25 mouse cellular contexts compared by ENCODE assay signal in genomic region chr3:36810528-36810927, GRCm38 (mm10). TPM values are rescaled to one million over a fixed set of nuclear protein-coding genes. Genes with fewer than 3 reads are reported as not detected.
DNase-seq lines count a peak whose midpoint lies in the region; ATAC-seq and TF ChIP-seq lines count a peak whose summit lies in the region.
"Had no signal": no experiment of that assay in that cellular context is flagged by ENCODE, and none has a peak within 500 bp of the region (broad histone marks: within the 10 kb centered on the region; RNA-seq: fewer than 3 reads in every experiment).

No protein-coding gene starts in this region.

- peak; percentile 39 for DNase-seq in heart, adult 11 months
- peak; percentile 4 for DNase-seq in kidney, adult 2 months
- DNase-seq in kidney, postnatal 36 days = no peak
- DNase-seq in kidney, adult 8-10 months = no peak
- no peak for DNase-seq in neural tube, embryonic 10.5 days (ENCODE audit: extremely low spot score, low spot score)
- DNase-seq: adrenal gland, adult 8-10 months; adrenal gland, postnatal 25 days; cerebellum, adult 11-12 months; cerebellum, adult 8-10 months; cerebellum, postnatal 10 days; cerebellum, postnatal 36 days; embryo, embryonic 11 days; gastrocnemius, postnatal 25 days; heart, adult 2 months had no signal

- no peak for ATAC-seq in heart, embryonic 12.5 days (ENCODE audit: insufficient number of reproducible peaks, low FRiP score)
- ATAC-seq in kidney, embryonic 16.5 days (ENCODE audit: low FRiP score, low TSS enrichment) = peak; percentile 73; the same call in 1 of the 2 replicates
- peak; percentile 63 for ATAC-seq in neural tube, embryonic 14.5 days (ENCODE audit: low read depth)
- ATAC-seq: activated CD4-positive, CD25-positive, alpha-beta regulatory T cell, adult 4 months; forebrain, embryonic 15.5 days had no signal

- no peak overlapping the region for H3K4me3 ChIP-seq in heart, embryonic 12.5 days
- no peak overlapping the region for H3K4me3 ChIP-seq in kidney, adult 2 months (ENCODE audit: insufficient read depth, low read depth, low read length)
- no peak overlapping the region for H3K4me3 ChIP-seq in kidney, embryonic 16.5 days (ENCODE audit: low read length)
- no peak overlapping the region for H3K4me3 ChIP-seq in neural tube, embryonic 14.5 days (ENCODE audit: low read depth, low read length)
- H3K4me3 ChIP-seq: embryonic facial prominence, embryonic 10.5 days; embryonic facial prominence, embryonic 13.5 days; erythroblast, embryonic 14.5 days; forebrain, embryonic 12.5 days; forebrain, embryonic 15.5 days; heart, adult 2 months; heart, embryonic 10.5 days; hindbrain, embryonic 13.5 days had no signal

- H3K36me3 ChIP-seq in heart, embryonic 12.5 days = no peaks in the 10 kb centered on the region
- H3K36me3 ChIP-seq in kidney, adult 2 months (ENCODE audit: control insufficient read depth, insufficient read depth, low read length) = no peaks in the 10 kb centered on the region
- H3K36me3 ChIP-seq in kidney, embryonic 16.5 days (ENCODE audit: insufficient read depth, low read length) = no peaks in the 10 kb centered on the region
- no peaks in the 10 kb centered on the region for H3K36me3 ChIP-seq in neural tube, embryonic 14.5 days (ENCODE audit: control insufficient read depth, insufficient read depth, low read length)
- H3K36me3 ChIP-seq: embryonic facial prominence, embryonic 10.5 days; embryonic facial prominence, embryonic 13.5 days; forebrain, embryonic 12.5 days; forebrain, embryonic 15.5 days; heart, embryonic 10.5 days; hindbrain, embryonic 13.5 days had no signal

- TF ChIP-seq POLR2A in kidney, adult 2 months (IDR thresholded peaks at IDR 0.05; ENCODE audit: low read depth, low read length) = no peak

- no peaks in the 10 kb centered on the region for H3K27me3 ChIP-seq in heart, embryonic 12.5 days (replicated peaks)
- H3K27me3 ChIP-seq in kidney, adult 2 months (replicated peaks; ENCODE audit: control insufficient read depth, insufficient read depth, low read length) = no peaks in the 10 kb centered on the region
- H3K27me3 ChIP-seq in kidney, embryonic 16.5 days (ENCODE audit: insufficient read depth, low read length) = no peaks in the 10 kb centered on the region
- no peaks in the 10 kb centered on the region for H3K27me3 ChIP-seq in neural tube, embryonic 14.5 days (ENCODE audit: control insufficient read depth, insufficient read depth, low read length)
- H3K27me3 ChIP-seq: embryonic facial prominence, embryonic 13.5 days; forebrain, embryonic 12.5 days; forebrain, embryonic 15.5 days; hindbrain, embryonic 13.5 days had no signal

- H3K9me3 ChIP-seq in heart, embryonic 12.5 days (replicated peaks) = no peaks in the 10 kb centered on the region; the same call in 1 of the 2 replicates
- no peaks in the 10 kb centered on the region; the same call in 1 of the 2 replicates for H3K9me3 ChIP-seq in kidney, embryonic 16.5 days (ENCODE audit: low read length)
- H3K9me3 ChIP-seq in neural tube, embryonic 14.5 days (ENCODE audit: control insufficient read depth, low read length) = no peaks in the 10 kb centered on the region
- H3K9me3 ChIP-seq: embryonic facial prominence, embryonic 10.5 days; embryonic facial prominence, embryonic 13.5 days; forebrain, embryonic 12.5 days; forebrain, embryonic 15.5 days; heart, embryonic 10.5 days; hindbrain, embryonic 13.5 days had no signal

- no peaks in the 10 kb centered on the region for H3K4me1 ChIP-seq in heart, embryonic 12.5 days (replicated peaks)
- H3K4me1 ChIP-seq in kidney, adult 2 months (ENCODE audit: control insufficient read depth, insufficient read depth, low read length) = no peaks in the 10 kb centered on the region
- no peaks in the 10 kb centered on the region for H3K4me1 ChIP-seq in kidney, embryonic 16.5 days (ENCODE audit: insufficient read depth, low read length)
- no peaks in the 10 kb centered on the region for H3K4me1 ChIP-seq in neural tube, embryonic 14.5 days (ENCODE audit: control insufficient read depth, insufficient read depth, low read length)
- H3K4me1 ChIP-seq: embryonic facial prominence, embryonic 10.5 days; embryonic facial prominence, embryonic 13.5 days; forebrain, embryonic 12.5 days; forebrain, embryonic 15.5 days; heart, embryonic 10.5 days; hindbrain, embryonic 13.5 days had no signal

- no peak overlapping the region for H3K27ac ChIP-seq in heart, embryonic 12.5 days (ENCODE audit: poor library complexity, severe bottlenecking)
- H3K27ac ChIP-seq in kidney, adult 2 months (ENCODE audit: insufficient read depth, low read depth, low read length) = no peak overlapping the region
- no peak overlapping the region for H3K27ac ChIP-seq in kidney, embryonic 16.5 days (ENCODE audit: low read length)
- H3K27ac ChIP-seq in neural tube, embryonic 14.5 days (ENCODE audit: low read depth, low read length) = no peak overlapping the region
- H3K27ac ChIP-seq: embryonic facial prominence, embryonic 10.5 days; embryonic facial prominence, embryonic 13.5 days; forebrain, embryonic 12.5 days; forebrain, embryonic 15.5 days; heart, adult 2 months; heart, embryonic 10.5 days; hindbrain, embryonic 13.5 days had no signal

- no peak overlapping the region for H3K9ac ChIP-seq in heart, embryonic 12.5 days
- H3K9ac ChIP-seq in kidney, embryonic 16.5 days (replicated peaks; ENCODE audit: low read length) = no peak overlapping the region
- H3K9ac ChIP-seq in neural tube, embryonic 14.5 days (replicated peaks; ENCODE audit: low read depth, low read length) = no peak overlapping the region
- H3K9ac ChIP-seq: embryonic facial prominence, embryonic 13.5 days; forebrain, embryonic 12.5 days; forebrain, embryonic 15.5 days; hindbrain, embryonic 13.5 days had no signal

- WGBS in heart, embryonic 12.5 days = 77% methylated on average over 5 of the region's 5 CpGs
- 46% methylated on average over 5 of the region's 5 CpGs for WGBS in kidney, adult 2 months
- WGBS in kidney, embryonic 16.5 days = 45% methylated on average over 5 of the region's 5 CpGs
- WGBS in neural tube, embryonic 14.5 days = 67% methylated on average over 5 of the region's 5 CpGs

- no peak overlapping the region for H3K4me2 ChIP-seq in heart, embryonic 12.5 days
- no peak overlapping the region for H3K4me2 ChIP-seq in kidney, embryonic 16.5 days (replicated peaks; ENCODE audit: low read depth, low read length)
- H3K4me2 ChIP-seq in neural tube, embryonic 14.5 days (ENCODE audit: low read depth, low read length) = no peak overlapping the region
- H3K4me2 ChIP-seq: embryonic facial prominence, embryonic 13.5 days; forebrain, embryonic 12.5 days; forebrain, embryonic 15.5 days; hindbrain, embryonic 13.5 days had no signal

- no peak for TF ChIP-seq CTCF in kidney, adult 2 months (conservative IDR thresholded peaks at IDR 0.05; ENCODE audit: insufficient read depth, insufficient read length, low read depth, low read length)

RNA-seq across cellular contexts. Expression of gene 4932438A13Rik, which starts 52.4 kb away (rescaled TPM):
- polyA plus RNA-seq in heart, embryonic 12.5 days (2016; fragmentation: Nextera tagmentation; extraction: Ambion mirVana) = 34.7 and 37.5 TPM in 2 replicates
- 11.4 and 12.1 TPM in 2 replicates for polyA plus RNA-seq in kidney, adult 2 months (2012; rRNA removed)
- polyA plus RNA-seq in kidney, embryonic 16.5 days (2015; fragmentation: Nextera tagmentation; extraction: Ambion mirVana) = 45.0 and 53.4 TPM in 2 replicates
- polyA plus RNA-seq in neural tube, embryonic 14.5 days (2014; fragmentation: Nextera tagmentation; extraction: Ambion mirVana) = 104 and 120 TPM in 2 replicates

Comparison
In these comparisons a context has a peak if more than half of its experiments do, and no peak if none do; other contexts are left out.
1. DNase-seq: peak in heart, adult 11 months (single experiment) and kidney, adult 2 months (single experiment); none in kidney, postnatal 36 days (0 of 2), kidney, adult 8-10 months (0 of 2) and neural tube, embryonic 10.5 days (single experiment).